Mouse (Mus musculus) spleen, adult 2 months (tissue): ENCODE measurements around the gene Cited1. TPM values are rescaled to one million over a fixed set of nuclear protein-coding genes. Genes with fewer than 3 reads are reported as not detected.
"Not testable (repeated sequence)": the region's sequence is repeated elsewhere in the genome, so short reads cannot be mapped to it uniquely, and the experiment has no call there.

Experiments used
- DNase-seq, 2 experiments: peaks; one replicate each; pipeline versions ENCODE4 v3.0.0 to v3.0.0-alpha.2; 2012 to 2021; ENCODE audit warnings: low spot score in 2 of 2, low read depth in 1 of 2
- H3K27ac ChIP-seq: fragments of 200-500 bp; 2 replicates; pipeline ENCODE4 v1.5.1; 2012; ENCODE audit warnings: low read length, inconsistent platforms; ENCODE audit not compliant: insufficient read depth
- H3K27me3 ChIP-seq: fragments of 200-500 bp; 2 replicates; pipeline ENCODE4 v1.6.1; 2012; ENCODE audit warnings: mild to moderate bottlenecking, moderate library complexity, low read length, inconsistent platforms; ENCODE audit not compliant: control insufficient read depth, insufficient read depth
- H3K36me3 ChIP-seq: fragments of 200-500 bp; 2 replicates; pipeline ENCODE4 v1.6.1; 2012; ENCODE audit warnings: mild to moderate bottlenecking, low read length, inconsistent platforms; ENCODE audit not compliant: control insufficient read depth, insufficient read depth
- H3K4me1 ChIP-seq: fragments of 200-500 bp; 2 replicates; pipeline ENCODE4 v1.6.1; 2011; ENCODE audit warnings: inconsistent platforms; ENCODE audit not compliant: control insufficient read depth, insufficient read depth, insufficient read length
- H3K4me3 ChIP-seq: fragments of 200-500 bp; 2 replicates; pipeline ENCODE4 v1.5.1; 2011; ENCODE audit warnings: mild to moderate bottlenecking, inconsistent platforms; ENCODE audit not compliant: insufficient read depth, insufficient read length; ENCODE audit errors: extremely low read depth
- CTCF ChIP-seq: fragments of 200-500 bp; IDR thresholded peaks from 2 replicates; pipeline ENCODE4 v1.5.1; 2011; ENCODE audit warnings: mild to moderate bottlenecking, inconsistent platforms; ENCODE audit not compliant: insufficient read depth, insufficient read length, insufficient replicate concordance; ENCODE audit errors: extremely low read depth
- POLR2A ChIP-seq: fragments of 200-500 bp; IDR thresholded peaks from 2 replicates; pipeline ENCODE4 v1.6.1; 2011; ENCODE audit warnings: low read depth, low read length, inconsistent platforms
- WGBS: fragments of 180-500 bp; shearing (Covaris S2); methylation state at CpG from one replicate; pipeline ENCODE4 v1.1.7; 2018; 5-methylcytosine and 5-hydroxymethylcytosine counted together
- polyA plus RNA-seq: library from polyadenylated mRNA; depleted of rRNA; stranded (reverse); fragments of >200 nt; gene quantifications from 2 replicates; pipeline ENCODE4 v1.2.3, GENCODE M21; 2012; rRNA removed

Gene Cited1
- polyA plus RNA-seq, 1 experiment, result 1.2 TPM

DNA sequence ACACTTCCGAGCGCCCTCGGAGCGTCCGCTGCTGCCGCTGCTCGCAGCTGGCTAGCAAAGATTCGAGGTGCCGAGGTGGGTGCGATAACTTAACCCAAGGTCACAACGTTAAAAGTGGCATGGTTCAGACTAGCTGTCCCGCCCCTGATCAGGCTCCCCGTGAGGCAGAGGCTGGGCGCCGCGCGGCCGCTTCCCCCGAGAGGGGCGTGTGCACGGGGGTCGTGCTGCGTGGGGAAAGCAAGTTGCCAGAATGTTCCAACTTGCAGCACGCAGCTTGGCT, 1.1 kb downstream of the Cited1 start:
- no peak overlapping the region for H3K27ac ChIP-seq
- peaks cover 4% of the 10 kb centered on the region; the same call in 1 of the 2 replicates for H3K4me1 ChIP-seq
- peak overlapping the region; percentile 40; the same call in 1 of the 2 replicates for H3K4me3 ChIP-seq
- DNase-seq, result no peak
- WGBS, result 26% methylated on average over 24 of the region's 24 CpGs
- TF ChIP-seq CTCF, result no peak
- no peak for TF ChIP-seq POLR2A
- peaks cover 8% of the 10 kb centered on the region; the same call in 1 of the 2 replicates for H3K27me3 ChIP-seq
- H3K36me3 ChIP-seq, result no peaks in the 10 kb centered on the region

DNA sequence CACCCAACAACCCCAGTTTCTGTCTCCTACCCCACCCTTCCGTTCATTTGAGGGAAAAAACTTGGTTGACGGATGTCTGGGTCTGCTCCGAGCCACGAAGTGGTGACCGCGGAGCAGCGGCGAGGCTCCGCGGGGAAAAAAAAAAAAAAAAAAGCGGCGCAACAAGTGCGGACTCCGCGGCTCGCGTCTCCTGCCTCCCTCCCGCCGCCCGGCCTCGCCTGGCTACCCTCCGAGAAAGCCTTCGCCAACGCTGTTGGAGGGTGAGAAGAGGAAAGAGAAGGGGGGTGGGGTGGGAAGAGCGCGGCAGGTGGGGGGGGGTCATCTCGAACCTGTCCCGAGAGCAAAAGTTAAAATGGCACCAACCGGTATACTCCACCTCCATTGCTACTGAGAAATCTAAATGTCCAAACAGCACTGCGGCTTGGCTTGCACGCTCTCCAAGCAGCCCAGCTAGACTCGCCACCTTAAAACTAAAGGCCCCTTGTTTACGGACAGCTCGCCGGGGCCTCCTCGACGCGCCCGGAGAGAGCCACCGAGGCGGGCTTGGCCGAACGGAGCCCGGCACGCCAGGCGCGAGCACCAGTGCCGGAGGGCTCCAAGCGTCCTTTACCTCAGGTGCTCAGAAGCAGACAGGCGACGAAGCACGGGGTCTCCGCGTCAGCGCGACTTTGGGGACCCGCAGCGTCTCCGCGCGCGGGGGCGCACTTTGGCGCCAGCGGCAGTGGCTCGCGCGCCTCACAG, 1.7 kb downstream of the Cited1 start:
- Histone ChIP-seq H3K4me3 (peak overlapping the region; percentile 40; the same call in 1 of the 2 replicates), H3K27me3 (peaks cover 8% of the 10 kb centered on the region; the same call in 1 of the 2 replicates), H3K27ac (no peak overlapping the region), H3K36me3 (no peaks in the 10 kb centered on the region), H3K4me1 (peaks cover 4% of the 10 kb centered on the region; the same call in 1 of the 2 replicates)
- DNase-seq, result no peak
- 27% methylated on average over 68 of the region's 68 CpGs for WGBS
- TF ChIP-seq CTCF (no peak), POLR2A (no peak)

DNA sequence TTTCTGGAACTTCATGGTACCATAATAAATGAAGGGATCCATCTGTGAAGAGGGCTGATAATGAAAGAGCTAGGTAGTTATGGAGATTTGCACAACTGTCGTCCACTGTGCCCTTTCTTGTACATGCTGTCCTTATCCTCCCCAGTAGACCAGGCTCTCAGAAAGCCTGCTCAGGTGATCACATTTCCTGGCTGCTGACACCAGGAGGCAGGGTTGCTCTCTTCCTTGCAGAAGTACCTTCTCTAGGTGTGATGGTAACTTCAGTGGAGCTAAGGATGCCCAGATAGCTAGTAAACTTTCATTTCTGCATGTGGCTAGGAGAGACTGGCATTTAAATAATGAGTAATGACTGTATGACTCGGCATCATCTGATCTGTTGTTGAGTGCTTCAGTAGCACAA, 7.6 kb downstream of the Cited1 start:
- Histone ChIP-seq H3K4me3 (no peak overlapping the region), H3K4me1 (no peaks in the 10 kb centered on the region), H3K27me3 (peaks cover 1% of the 10 kb centered on the region; the same call in 1 of the 2 replicates), H3K27ac (no peak overlapping the region), H3K36me3 (no peaks in the 10 kb centered on the region)
- DNase-seq, result no peak
- TF ChIP-seq POLR2A (no peak), CTCF (no peak)
- WGBS, result 47% methylated on average over 2 of the region's 2 CpGs

DNA sequence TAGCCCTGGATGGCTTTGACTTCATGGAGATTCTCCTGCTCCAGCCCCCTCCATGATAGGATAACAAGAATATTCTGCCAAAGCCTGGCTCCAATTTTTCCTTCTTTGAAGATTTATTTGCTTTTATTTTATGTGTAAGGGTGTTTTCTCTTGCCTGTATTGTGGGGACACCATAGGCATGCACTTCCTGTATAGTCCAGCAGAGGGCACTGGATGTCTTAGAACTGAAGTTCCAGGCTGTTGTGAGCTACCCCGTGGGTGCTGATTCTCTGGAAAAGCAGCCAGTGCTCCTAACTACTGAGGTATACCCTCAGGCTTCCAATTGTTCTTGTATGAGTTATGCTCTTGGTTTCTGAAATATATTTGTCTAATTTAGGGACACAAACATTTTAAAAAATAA, 32.9 kb downstream of the Cited1 start:
- TF ChIP-seq POLR2A (no peak), CTCF (peak; percentile 6; the same call in 1 of the 2 replicates)
- Histone ChIP-seq H3K4me1 (no peaks in the 10 kb centered on the region), H3K36me3 (no peaks in the 10 kb centered on the region), H3K4me3 (no peak overlapping the region), H3K27ac (no peak overlapping the region), H3K27me3 (no peaks in the 10 kb centered on the region)
- 13% methylated on average over 1 of the region's 1 CpGs for WGBS
- peak; percentile 17 to 24 for DNase-seq

DNA sequence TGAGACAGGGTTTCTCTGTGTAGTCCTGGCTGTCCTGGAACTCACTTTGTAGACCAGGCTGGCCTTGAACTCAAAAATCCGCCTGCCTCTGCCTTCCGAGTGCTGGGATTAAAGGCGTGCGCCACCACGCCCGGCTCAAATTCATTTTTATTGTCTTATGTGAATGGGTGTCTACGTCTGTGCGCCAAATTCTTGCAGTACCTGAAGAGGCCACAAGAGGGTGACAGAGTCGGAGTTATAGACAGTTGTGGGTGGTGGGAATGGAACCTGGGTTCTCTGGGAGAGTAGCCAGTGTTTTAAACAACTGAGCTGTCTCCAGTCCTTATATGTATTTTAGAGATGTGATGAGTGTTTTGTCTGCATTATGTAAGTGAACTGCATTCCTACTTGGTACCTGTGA, 36.6 kb downstream of the Cited1 start:
- not testable (repeated sequence) for H3K27ac ChIP-seq, H3K27me3 ChIP-seq, H3K4me3 ChIP-seq, H3K36me3 ChIP-seq, H3K4me1 ChIP-seq
- WGBS, result 54% methylated on average over 9 of the region's 9 CpGs
- peak; percentile 5 to 15 for DNase-seq
- TF ChIP-seq CTCF, result peak; percentile 16; the same call in 1 of the 2 replicates

Other genes starting within 250 kb of the Cited1 start
- gene Rtl5, start 180.9 kb downstream of the Cited1 start, polyA plus RNA-seq, result 4.1 and 5.5 TPM in 2 replicates
- 0.26 and 0.42 TPM in 2 replicates for gene Pin4, start 132.7 kb downstream of the Cited1 start, polyA plus RNA-seq
- 0.43 and 0.47 TPM in 2 replicates for gene Ercc6l, start 95.1 kb downstream of the Cited1 start, polyA plus RNA-seq
- 339 and 426 TPM in 2 replicates for gene Rps4x, start 62.8 kb downstream of the Cited1 start, polyA plus RNA-seq